ENCODE assay signal across 1 mouse cellular context in genomic region chr3:95694808-95695703, GRCm38 (mm10).
TF ChIP-seq lines count a peak whose summit lies in the region.

No protein-coding gene starts in this region.

TF ChIP-seq in CH12.LX, 34 proteins besides CTCF, POLR2A, EP300 and RAD21:
- TF ChIP-seq MXI1 (IDR thresholded peaks at IDR 0.05; ENCODE audit: low read depth, low read length) (no peak), MYC (IDR thresholded peaks at IDR 0.05; ENCODE audit: low read depth, low read length) (no peak), IRF4 (IDR thresholded peaks at IDR 0.05; ENCODE audit: low read depth, low read length) (no peak), PAX5 (IDR thresholded peaks at IDR 0.05; ENCODE audit: low read length) (no peak), KAT2A (IDR thresholded peaks at IDR 0.05; ENCODE audit: insufficient replicate concordance, low read length) (no peak), SMC3 (IDR thresholded peaks at IDR 0.05; ENCODE audit: low read depth, low read length) (no peak), GABPA (IDR thresholded peaks at IDR 0.05; ENCODE audit: insufficient replicate concordance, low read depth, low read length) (no peak), JUN (IDR thresholded peaks at IDR 0.05; ENCODE audit: insufficient read depth, low read depth, low read length) (no peak), CHD1 (IDR thresholded peaks at IDR 0.05; ENCODE audit: low read depth, low read length) (no peak), MAZ (IDR thresholded peaks at IDR 0.05; ENCODE audit: low read depth, low read length) (no peak), NRF1 (IDR thresholded peaks at IDR 0.05; ENCODE audit: low read depth, low read length) (no peak), POLR2AphosphoS2 (IDR thresholded peaks at IDR 0.05; ENCODE audit: low read depth, low read length) (no peak), HCFC1 (IDR thresholded peaks at IDR 0.05; ENCODE audit: low read depth, low read length) (no peak), TCF12 (IDR thresholded peaks at IDR 0.05; ENCODE audit: low read depth, low read length) (peak; percentile 64; the same call in 1 of the 2 replicates), ETS1 (conservative IDR thresholded peaks at IDR 0.05; ENCODE audit: low read depth, low read length) (peak; percentile 82), MAFK (IDR thresholded peaks at IDR 0.05; ENCODE audit: insufficient replicate concordance, low read length) (no peak), ZNF384 (IDR thresholded peaks at IDR 0.05; ENCODE audit: low read depth, low read length) (no peak), USF2 (conservative IDR thresholded peaks at IDR 0.05; ENCODE audit: low read depth, low read length) (no peak), E2F4 (IDR thresholded peaks at IDR 0.05; ENCODE audit: insufficient replicate concordance, low read depth, low read length) (no peak), TBP (conservative IDR thresholded peaks at IDR 0.05; ENCODE audit: low read depth, low read length) (no peak), ZMIZ1 (IDR thresholded peaks at IDR 0.05; ENCODE audit: low read depth, low read length) (no peak), MEF2A (IDR thresholded peaks at IDR 0.05; ENCODE audit: borderline replicate concordance, low read depth, low read length) (peak; percentile 95), ZKSCAN1 (IDR thresholded peaks at IDR 0.05; ENCODE audit: borderline replicate concordance, low read depth, low read length) (no peak), BHLHE40 (IDR thresholded peaks at IDR 0.05; ENCODE audit: low read depth, low read length) (peak; percentile 52), JUND (conservative IDR thresholded peaks at IDR 0.05; ENCODE audit: low read depth, low read length) (no peak), ZC3H11A (IDR thresholded peaks at IDR 0.05; ENCODE audit: low read depth, low read length) (no peak), ELF1 (IDR thresholded peaks at IDR 0.05; ENCODE audit: low read depth, low read length) (no peak), NELFE (IDR thresholded peaks at IDR 0.05; ENCODE audit: low read depth, low read length) (no peak), CHD2 (IDR thresholded peaks at IDR 0.05; ENCODE audit: low read length) (no peak)
